Comparison of ENCODE assay signal across 7 mouse cellular contexts in genomic region chrX:136203664-136204066, GRCm38 (mm10). TPM values are rescaled to one million over a fixed set of nuclear protein-coding genes. Genes with fewer than 3 reads are reported as not detected.
DNase-seq lines count a peak whose midpoint lies in the region; ATAC-seq lines count a peak whose summit lies in the region.

Gene Tceal5 (minus strand): TSS chrX:136203876.

- H3K27ac ChIP-seq in intestine, embryonic 15.5 days = no peak within 1 kb of the TSS
- H3K27ac ChIP-seq in limb, embryonic 15.5 days = no peak within 1 kb of the TSS
- peak within 1 kb of the TSS; percentile 65 for H3K27ac ChIP-seq in neural tube, embryonic 13.5 days (replicated peaks)

- H3K9ac ChIP-seq in intestine, embryonic 15.5 days = no peak within 1 kb of the TSS
- no peak within 1 kb of the TSS for H3K9ac ChIP-seq in limb, embryonic 15.5 days
- peak within 1 kb of the TSS; percentile 69 for H3K9ac ChIP-seq in neural tube, embryonic 13.5 days

- 26% methylated on average over 9 of the region's 9 CpGs for WGBS in intestine, embryonic 15.5 days
- 24% methylated on average over 9 of the region's 9 CpGs for WGBS in limb, embryonic 15.5 days
- 20% methylated on average over 9 of the region's 9 CpGs for whole genome bisulfite sequencing in neural tube, embryonic 13.5 days

- H3K4me1 ChIP-seq in intestine, embryonic 15.5 days (replicated peaks) = no peaks in the 10 kb centered on the region
- H3K4me1 ChIP-seq in limb, embryonic 15.5 days = no peaks in the 10 kb centered on the region
- H3K4me1 ChIP-seq in neural tube, embryonic 13.5 days (replicated peaks) = no peaks in the 10 kb centered on the region; the same call in 1 of the 2 replicates

- H3K4me2 ChIP-seq in intestine, embryonic 15.5 days (replicated peaks) = peak within 1 kb of the TSS; percentile 60
- peak within 1 kb of the TSS; percentile 52 for H3K4me2 ChIP-seq in limb, embryonic 15.5 days
- peak within 1 kb of the TSS; percentile 56 for H3K4me2 ChIP-seq in neural tube, embryonic 13.5 days

- DNase-seq in R1 (ENCODE audit: low read depth, low spot score) = peak; percentile 44
- peak; percentile 81 for DNase-seq in cerebellum, adult 9-11 months
- peak; percentile 43 to 62 for DNase-seq in frontal cortex, postnatal 10 days (ENCODE audit: low spot score in 2 of 2)
- no peak for DNase-seq in thymus, adult 18-20 months

- ATAC-seq in intestine, embryonic 15.5 days = peak; percentile 75
- no peak for ATAC-seq in limb, embryonic 15.5 days (ENCODE audit: insufficient number of reproducible peaks, low FRiP score, low TSS enrichment, low read depth)
- peak; percentile 97 for ATAC-seq in neural tube, embryonic 13.5 days (ENCODE audit: low read depth)

- H3K36me3 ChIP-seq in intestine, embryonic 15.5 days = no peaks in the 10 kb centered on the region
- no peaks in the 10 kb centered on the region for H3K36me3 ChIP-seq in limb, embryonic 15.5 days
- H3K36me3 ChIP-seq in neural tube, embryonic 13.5 days = no peaks in the 10 kb centered on the region

- no peaks in the 10 kb centered on the region for H3K27me3 ChIP-seq in intestine, embryonic 15.5 days (replicated peaks)
- peaks cover 3% of the 10 kb centered on the region; the same call in 1 of the 2 replicates for H3K27me3 ChIP-seq in limb, embryonic 15.5 days
- H3K27me3 ChIP-seq in neural tube, embryonic 13.5 days = peaks cover 9% of the 10 kb centered on the region; the same call in 1 of the 2 replicates

- peak within 1 kb of the TSS; percentile 34 for H3K4me3 ChIP-seq in intestine, embryonic 15.5 days (replicated peaks)
- H3K4me3 ChIP-seq in limb, embryonic 15.5 days = peak within 1 kb of the TSS; percentile 44
- H3K4me3 ChIP-seq in neural tube, embryonic 13.5 days = peak within 1 kb of the TSS; percentile 48

- H3K9me3 ChIP-seq in intestine, embryonic 15.5 days = no peaks in the 10 kb centered on the region
- H3K9me3 ChIP-seq in limb, embryonic 15.5 days = no peaks in the 10 kb centered on the region
- H3K9me3 ChIP-seq in neural tube, embryonic 13.5 days = no peaks in the 10 kb centered on the region

RNA-seq across cellular contexts. Expression of gene Tceal5, which starts in this region (rescaled TPM):
- polyA plus RNA-seq in intestine, embryonic 15.5 days (2015; fragmentation: Nextera tagmentation; extraction: Ambion mirVana) = 4.1 and 4.2 TPM in 2 replicates
- polyA plus RNA-seq in limb, embryonic 15.5 days (2015; fragmentation: Nextera tagmentation; extraction: Ambion mirVana) = 10.2 and 13.7 TPM in 2 replicates
- 20.8 and 22.7 TPM in 2 replicates for polyA plus RNA-seq in neural tube, embryonic 13.5 days (2015; fragmentation: Nextera tagmentation; extraction: Ambion mirVana)

Comparison
In these comparisons a context has a peak if more than half of its experiments do, and no peak if none do; other contexts are left out.
1. DNase-seq: peak in R1 (single experiment), cerebellum, adult 9-11 months (single experiment) and frontal cortex, postnatal 10 days (2 of 2); none in thymus, adult 18-20 months (0 of 2).
2. Peak in every context shown above with its lines, with median percentiles within 50 percentile points of each other: H3K4me2 ChIP-seq and H3K4me3 ChIP-seq.